Mouse (Mus musculus) kidney, postnatal 10 days (tissue): ENCODE results near the gene Asphd2.

Experiments
- DNase-seq: peaks from one replicate; pipeline ENCODE4 v3.0.0; 2021; ENCODE audit warnings: mixed read lengths

Asphd2 gene

GRCm38 (mm10) chr5:112389352-112389751 is 5.3 kb downstream of the Asphd2 start:
- no peak for DNase-seq

GRCm38 (mm10) chr5:112385973-112386372 is 8.7 kb downstream of the Asphd2 start:
- no peak for DNase-seq

- no peak for DNase-seq
Measured at GRCm38 (mm10) chr5:112384805-112385472, 9.7 kb downstream of the Asphd2 start.

- no peak for DNase-seq
Measured at GRCm38 (mm10) chr5:112382641-112383330, 11.9 kb downstream of the Asphd2 start.

- DNase-seq, result no peak
Measured at GRCm38 (mm10) chr5:112382042-112382441, 12.6 kb downstream of the Asphd2 start.

GRCm38 (mm10) chr5:112381154-112381553 is 13.5 kb downstream of the Asphd2 start:
- no peak for DNase-seq

GRCm38 (mm10) chr5:112378716-112379115 is 15.9 kb downstream of the Asphd2 start:
- no peak for DNase-seq

- no peak for DNase-seq
Measured at GRCm38 (mm10) chr5:112377380-112377779, 17.3 kb downstream of the Asphd2 start.

- no peak for DNase-seq
Measured at GRCm38 (mm10) chr5:112376111-112376510, 18.6 kb downstream of the Asphd2 start.

- no peak for DNase-seq
Measured at GRCm38 (mm10) chr5:112371933-112372332, 22.7 kb downstream of the Asphd2 start.

- no peak for DNase-seq
Measured at GRCm38 (mm10) chr5:112370236-112370813, 24.3 kb downstream of the Asphd2 start.

- no peak for DNase-seq
Measured at GRCm38 (mm10) chr5:112369326-112369725, 25.3 kb downstream of the Asphd2 start.

GRCm38 (mm10) chr5:112368666-112369065 is 26.0 kb downstream of the Asphd2 start:
- no peak for DNase-seq

GRCm38 (mm10) chr5:112367929-112368328 is 26.7 kb downstream of the Asphd2 start:
- DNase-seq, result no peak

GRCm38 (mm10) chr5:112367338-112367737 is 27.3 kb downstream of the Asphd2 start:
- DNase-seq, result no peak

GRCm38 (mm10) chr5:112366879-112367278 is 27.8 kb downstream of the Asphd2 start:
- DNase-seq, result no peak

GRCm38 (mm10) chr5:112364184-112364797 is 30.4 kb downstream of the Asphd2 start:
- DNase-seq, result no peak

GRCm38 (mm10) chr5:112360077-112360476 is 34.6 kb downstream of the Asphd2 start:
- no peak for DNase-seq

GRCm38 (mm10) chr5:112359520-112359919 is 35.1 kb downstream of the Asphd2 start:
- no peak for DNase-seq

- DNase-seq, result peak; percentile 49
Measured at GRCm38 (mm10) chr5:112356322-112356721, 38.3 kb downstream of the Asphd2 start.

GRCm38 (mm10) chr5:112355910-112356309 is 38.8 kb downstream of the Asphd2 start, which contains the start of gene Gm6583:
TSS of gene Gm6583 (minus strand) at chr5:112356033.
- DNase-seq, result no peak

GRCm38 (mm10) chr5:112355493-112355892 is 39.2 kb downstream of the Asphd2 start:
- DNase-seq, result no peak

- no peak for DNase-seq
Measured at GRCm38 (mm10) chr5:112349169-112349568, 45.5 kb downstream of the Asphd2 start.
